Mouse (Mus musculus) spleen, postnatal 4 days (tissue): Measurements from ENCODE around the gene Cpa4.

Source experiments
- DNase-seq, 2 experiments: peaks; one replicate each; pipeline ENCODE4 v3.0.0; 2022; ENCODE audit warnings: low spot score in 2 of 2

Cpa4 gene

GRCm38 (mm10) chr6:30591851-30592404, 23.8 kb downstream of the Cpa4 start:
- no peak for DNase-seq

GRCm38 (mm10) chr6:30592417-30592974, 24.3 kb downstream of the Cpa4 start:
- DNase-seq, result no peak

GRCm38 (mm10) chr6:30594364-30594763, 26.2 kb downstream of the Cpa4 start:
- DNase-seq, result no peak

- DNase-seq, result no peak
Measured at GRCm38 (mm10) chr6:30596230-30596898, 28.2 kb downstream of the Cpa4 start.

GRCm38 (mm10) chr6:30600033-30600432, 31.9 kb downstream of the Cpa4 start:
- DNase-seq, result no peak

GRCm38 (mm10) chr6:30600995-30601394, 32.8 kb downstream of the Cpa4 start:
- no peak for DNase-seq

GRCm38 (mm10) chr6:30604342-30604867, 36.2 kb downstream of the Cpa4 start:
- no peak for DNase-seq

GRCm38 (mm10) chr6:30605111-30605510, 36.9 kb downstream of the Cpa4 start:
- DNase-seq, result no peak

- DNase-seq, result no peak
Measured at GRCm38 (mm10) chr6:30605672-30606071, 37.5 kb downstream of the Cpa4 start.

- DNase-seq, result no peak
Measured at GRCm38 (mm10) chr6:30610710-30611109, 42.5 kb downstream of the Cpa4 start, which contains the start of gene Cpa5. Gene Cpa5, plus strand, starts transcription at chr6:30611010.

GRCm38 (mm10) chr6:30611212-30611611, 43.0 kb downstream of the Cpa4 start:
- no peak for DNase-seq

- no peak for DNase-seq
Measured at GRCm38 (mm10) chr6:30614251-30614650, 46.1 kb downstream of the Cpa4 start.

- no peak for DNase-seq
Measured at GRCm38 (mm10) chr6:30615741-30616140, 47.6 kb downstream of the Cpa4 start.

- no peak for DNase-seq
Measured at GRCm38 (mm10) chr6:30616491-30616941, 48.3 kb downstream of the Cpa4 start.

- no peak for DNase-seq
Measured at GRCm38 (mm10) chr6:30617020-30617958, 49.1 kb downstream of the Cpa4 start.

- no peak for DNase-seq
Measured at GRCm38 (mm10) chr6:30617959-30618590, 49.9 kb downstream of the Cpa4 start.

- DNase-seq, result no peak
Measured at GRCm38 (mm10) chr6:30618735-30619134, 50.6 kb downstream of the Cpa4 start.

GRCm38 (mm10) chr6:30619606-30620005, 51.4 kb downstream of the Cpa4 start:
- no peak for DNase-seq

- DNase-seq, result no peak
Measured at GRCm38 (mm10) chr6:30620591-30620990, 52.4 kb downstream of the Cpa4 start.

GRCm38 (mm10) chr6:30620994-30621393, 52.8 kb downstream of the Cpa4 start:
- DNase-seq, result no peak

- DNase-seq, result no peak
Measured at GRCm38 (mm10) chr6:30621986-30622389, 53.8 kb downstream of the Cpa4 start.
